Mouse (Mus musculus) kidney, postnatal 4 days (tissue): ENCODE results near the gene Myo1e.

Experiments used
- DNase-seq, 2 experiments: peaks; one replicate each; pipeline ENCODE4 v3.0.0; 2021; ENCODE audit warnings: mixed read lengths in 2 of 2

The Myo1e gene

DNA sequence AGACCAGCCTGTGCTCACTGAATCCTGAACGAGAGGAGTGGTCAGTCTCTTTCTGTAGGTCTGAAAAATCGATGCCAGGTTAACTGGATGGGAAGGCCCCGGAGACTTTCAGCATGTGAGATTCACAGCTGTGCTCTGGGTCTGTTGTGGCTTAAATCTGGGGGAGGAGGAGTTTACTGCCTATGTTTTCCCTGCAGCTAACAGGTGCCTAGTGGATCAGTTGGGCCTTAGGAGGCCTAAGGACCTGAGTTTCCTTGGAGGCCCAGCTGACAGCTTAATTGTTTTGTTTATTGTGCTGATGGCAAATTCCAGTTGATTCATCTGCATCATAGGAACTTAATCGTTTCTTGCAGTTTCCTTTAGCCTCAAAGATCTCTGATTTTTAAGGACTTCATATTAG, 16.0 kb downstream of the Myo1e start:
- DNase-seq = no peak

DNA sequence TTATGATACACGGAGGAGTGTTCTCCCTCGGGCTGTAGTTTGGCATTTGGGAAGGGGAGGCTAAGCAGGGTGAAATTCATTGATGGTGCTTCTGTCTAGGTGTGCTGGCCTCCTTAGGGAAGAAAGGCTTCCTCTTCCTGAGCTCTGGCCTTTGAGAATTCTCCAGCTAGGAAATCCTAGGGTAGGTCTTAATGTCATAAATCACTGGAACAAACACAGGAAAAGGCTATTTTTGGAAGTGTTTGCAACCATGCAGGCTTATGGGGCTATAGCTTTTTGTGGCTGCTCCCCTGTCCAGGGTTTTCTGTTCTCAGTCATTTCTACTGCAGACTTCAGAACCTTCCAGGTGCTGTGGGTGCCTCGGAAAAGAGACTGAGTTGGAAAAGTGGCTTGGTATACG, 16.9 kb downstream of the Myo1e start:
- DNase-seq = no peak

DNA sequence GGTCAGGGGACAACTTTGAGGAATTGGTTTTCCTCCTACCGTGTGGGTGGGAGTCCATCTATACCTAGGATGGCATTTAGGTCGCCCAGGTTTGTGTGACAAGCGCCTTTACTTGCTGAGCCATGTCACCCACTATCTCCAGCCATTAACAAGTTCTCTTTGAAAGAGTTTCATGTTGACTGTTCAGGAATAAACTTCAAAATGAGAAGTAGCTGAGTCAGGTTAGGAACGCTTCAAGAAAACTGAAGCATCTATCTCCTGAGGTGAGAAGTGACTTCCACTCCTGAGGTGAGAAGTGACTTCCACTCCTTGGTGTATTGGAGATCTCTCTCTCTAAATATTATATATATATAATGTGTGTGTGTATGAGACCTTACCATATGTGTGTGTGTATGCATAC, 19.2 kb downstream of the Myo1e start:
- DNase-seq = no peak

DNA sequence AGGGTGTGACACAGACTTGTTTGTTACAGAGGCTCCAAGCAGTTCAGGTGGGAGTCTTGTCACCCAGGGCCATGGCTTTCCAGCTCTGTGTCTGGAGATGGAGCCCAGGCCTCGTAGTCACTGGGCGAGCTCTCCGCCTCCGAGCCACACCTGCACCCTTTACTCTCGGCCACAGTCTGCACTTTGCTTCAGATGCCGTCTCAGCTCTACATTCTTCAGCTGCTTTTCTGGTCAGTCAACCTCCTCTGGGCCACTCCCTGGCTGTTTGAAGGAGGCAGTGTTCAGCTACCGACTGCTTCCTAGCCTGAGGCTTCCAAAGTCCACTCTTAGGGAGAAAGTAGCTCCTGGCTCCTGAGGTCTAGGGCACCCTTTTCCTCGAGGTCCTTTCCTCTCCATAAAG, 22.7 kb downstream of the Myo1e start:
- peak in 1 of 2 experiments; percentile 62 for DNase-seq

DNA sequence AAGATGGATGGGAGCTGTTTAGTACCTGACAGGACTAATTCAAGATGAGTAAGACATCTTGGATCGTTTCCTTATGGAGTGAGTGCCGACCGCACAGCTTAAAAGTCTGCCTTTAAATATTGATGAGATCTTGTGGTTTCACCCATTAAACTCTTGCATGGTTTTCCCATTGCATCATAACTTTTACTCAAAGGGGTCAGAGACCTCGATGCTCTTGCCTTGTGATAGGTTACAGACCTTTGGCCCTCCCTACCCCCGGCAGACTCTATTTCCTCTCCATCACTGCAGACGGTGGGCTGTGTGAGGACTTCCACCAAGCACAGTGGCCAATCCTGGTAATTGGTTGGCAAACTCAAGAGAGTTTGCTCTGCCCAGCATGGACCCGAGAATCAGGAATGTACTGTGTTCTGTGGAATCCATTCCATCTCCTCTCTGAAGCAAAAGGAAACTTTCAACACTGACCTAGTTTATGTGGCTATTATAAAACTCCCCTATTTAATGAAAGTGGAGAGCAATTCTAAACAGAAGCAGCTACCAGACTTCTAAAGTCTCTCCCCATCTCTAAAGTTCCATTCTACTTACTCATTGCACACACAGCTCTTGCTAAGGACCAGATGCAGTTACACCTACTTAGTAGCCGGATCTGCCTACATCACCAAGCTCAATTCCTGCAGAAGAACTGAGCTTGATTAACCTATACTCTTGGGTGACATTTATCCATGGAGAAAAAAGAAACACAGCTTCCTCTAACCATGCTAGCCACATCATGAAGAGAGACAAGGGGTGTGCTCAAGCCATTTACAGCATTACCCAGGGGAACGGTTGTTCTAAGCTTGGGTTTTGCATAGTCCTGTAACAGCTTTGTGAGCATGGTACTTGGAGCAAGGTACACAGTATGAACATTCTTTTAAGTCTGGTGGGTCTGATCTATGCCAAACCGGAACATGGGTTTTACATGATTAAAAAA, 25.2 kb downstream of the Myo1e start:
- DNase-seq = no peak

DNA sequence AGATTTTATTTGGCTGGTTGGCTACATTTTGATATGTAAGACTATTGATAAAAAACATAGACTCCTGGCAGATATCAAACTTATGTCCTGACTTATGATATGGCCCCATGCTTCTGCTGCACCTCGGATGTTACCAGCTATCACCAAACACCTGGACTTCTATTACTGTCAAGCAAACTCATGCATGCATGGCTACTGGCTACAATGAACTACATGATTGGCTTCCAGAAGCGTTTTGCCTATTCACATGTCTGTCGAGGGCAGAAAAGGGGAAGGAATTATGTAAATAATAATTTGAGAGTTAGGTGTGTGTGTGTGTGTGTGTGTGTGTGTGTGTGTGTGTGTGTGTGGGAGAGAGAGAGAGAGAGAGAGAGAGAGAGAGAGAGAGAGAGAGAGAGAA, 30.0 kb downstream of the Myo1e start:
- no peak for DNase-seq

DNA sequence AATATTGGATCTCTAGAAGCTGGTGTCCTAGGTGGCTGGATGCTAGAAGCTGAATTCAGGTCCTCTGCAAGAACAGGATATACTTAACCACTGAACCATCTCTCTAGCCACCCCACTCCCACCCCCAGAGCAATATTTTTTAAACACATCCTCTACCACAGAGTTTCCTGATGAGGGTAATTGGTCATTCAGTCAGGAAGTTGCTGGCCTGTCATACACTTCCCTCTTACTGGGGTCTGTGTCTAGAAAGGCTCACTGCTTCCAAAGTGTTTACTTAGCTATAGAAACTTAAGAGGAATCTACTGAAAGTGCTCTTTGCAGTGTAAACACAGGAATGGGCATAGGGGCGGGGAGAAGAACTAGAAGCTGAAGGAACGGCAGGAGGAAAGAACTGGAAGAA, 30.4 kb downstream of the Myo1e start:
- DNase-seq = no peak

DNA sequence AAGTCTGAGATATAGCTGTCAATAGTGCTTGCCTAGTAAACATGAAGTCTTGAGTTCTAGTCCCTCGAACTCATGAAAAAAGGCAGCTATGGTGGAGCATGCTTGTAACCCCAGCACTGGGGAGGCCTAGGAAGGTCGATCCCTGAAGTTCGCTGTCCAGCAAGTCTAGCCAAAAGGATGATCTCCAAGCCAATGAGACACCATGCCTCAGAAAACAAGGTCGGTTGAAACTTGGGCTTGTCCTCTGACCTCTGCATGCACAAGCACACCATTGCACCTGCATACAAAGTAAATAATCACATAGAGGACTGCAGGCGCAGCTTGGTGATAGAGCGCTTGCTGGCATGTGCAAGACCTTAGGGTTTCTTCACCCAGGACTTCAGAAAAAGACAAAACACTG, 31.2 kb downstream of the Myo1e start:
- DNase-seq = no peak

DNA sequence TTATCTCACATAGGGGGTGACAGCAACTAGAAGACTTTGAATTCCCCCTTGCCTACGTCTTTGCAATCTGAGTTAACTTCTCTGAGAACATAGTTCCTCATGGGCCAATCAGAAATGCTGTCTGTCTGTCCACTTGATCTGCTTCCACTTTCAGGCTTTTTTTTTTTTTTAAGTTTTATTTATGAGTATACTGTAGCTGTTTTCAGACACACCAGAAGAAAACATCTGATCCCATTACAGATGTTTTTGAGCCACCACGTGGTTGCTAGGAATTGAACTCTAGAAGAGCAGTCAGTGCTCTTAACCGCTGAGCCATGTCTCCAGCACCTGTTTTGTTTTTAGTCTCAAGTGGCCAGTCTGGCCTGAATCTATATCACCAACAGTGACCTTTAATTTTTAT, 32.1 kb downstream of the Myo1e start:
- no peak for DNase-seq

DNA sequence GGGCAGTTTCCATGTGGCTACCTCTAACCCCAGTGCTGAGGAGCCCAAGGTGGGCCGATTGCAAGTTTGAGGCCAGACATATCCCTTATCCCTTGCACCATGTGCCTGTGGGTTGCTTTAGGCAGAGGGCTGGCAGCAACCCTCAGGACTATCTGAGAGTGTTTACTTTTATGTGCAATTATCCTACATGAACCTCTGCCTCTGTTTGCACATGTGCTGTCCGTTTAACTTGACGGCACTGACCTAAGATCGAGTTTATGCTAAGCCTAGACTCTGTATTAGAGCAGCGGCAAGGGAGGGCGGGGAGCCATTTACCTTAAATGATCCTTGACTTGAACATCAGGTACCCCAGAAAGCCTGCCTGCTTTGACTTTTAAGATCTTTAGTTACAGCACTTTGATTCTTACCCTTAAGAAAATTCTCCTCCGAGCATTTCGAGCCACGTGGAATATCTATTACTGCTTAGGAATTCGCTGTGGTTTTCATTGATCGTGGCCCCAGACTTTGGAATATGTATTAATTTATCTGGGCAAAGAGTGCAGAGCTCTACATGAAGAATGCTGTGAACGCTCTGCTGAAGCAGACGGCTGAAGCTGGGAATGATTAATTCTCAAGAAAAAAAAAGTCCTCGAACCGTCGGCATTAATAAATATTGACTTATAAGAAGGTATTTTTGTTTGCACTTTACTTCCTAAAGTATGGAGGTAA, 33.7 kb downstream of the Myo1e start:
- DNase-seq = no peak

DNA sequence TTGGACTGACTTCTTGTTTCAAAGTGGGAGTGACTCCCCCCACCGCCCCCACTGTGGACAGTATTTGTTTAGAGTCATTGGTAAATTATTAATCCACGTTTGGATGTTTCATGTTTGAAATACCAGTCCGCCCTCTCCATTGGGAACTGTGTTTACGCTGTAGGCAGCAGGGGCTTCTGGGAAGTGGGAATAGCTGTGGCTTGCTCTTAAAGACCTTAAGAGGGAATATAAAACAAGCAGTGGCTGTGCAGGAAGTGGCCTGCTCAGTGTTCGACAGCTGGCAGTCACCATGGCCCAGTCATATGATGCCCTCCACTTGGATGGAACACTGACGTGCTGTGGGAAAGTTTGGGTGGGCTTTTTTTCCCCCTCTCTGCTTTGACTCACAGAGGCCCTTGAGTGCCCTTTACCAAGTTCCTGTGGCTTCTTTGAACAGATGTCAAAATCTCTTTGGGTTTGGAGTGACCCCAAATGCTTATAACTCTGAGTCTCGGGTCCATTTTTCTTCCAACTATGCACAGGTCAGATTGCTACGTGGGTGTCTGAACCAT, 34.3 kb downstream of the Myo1e start:
- DNase-seq = peak; percentile 46 to 63

DNA sequence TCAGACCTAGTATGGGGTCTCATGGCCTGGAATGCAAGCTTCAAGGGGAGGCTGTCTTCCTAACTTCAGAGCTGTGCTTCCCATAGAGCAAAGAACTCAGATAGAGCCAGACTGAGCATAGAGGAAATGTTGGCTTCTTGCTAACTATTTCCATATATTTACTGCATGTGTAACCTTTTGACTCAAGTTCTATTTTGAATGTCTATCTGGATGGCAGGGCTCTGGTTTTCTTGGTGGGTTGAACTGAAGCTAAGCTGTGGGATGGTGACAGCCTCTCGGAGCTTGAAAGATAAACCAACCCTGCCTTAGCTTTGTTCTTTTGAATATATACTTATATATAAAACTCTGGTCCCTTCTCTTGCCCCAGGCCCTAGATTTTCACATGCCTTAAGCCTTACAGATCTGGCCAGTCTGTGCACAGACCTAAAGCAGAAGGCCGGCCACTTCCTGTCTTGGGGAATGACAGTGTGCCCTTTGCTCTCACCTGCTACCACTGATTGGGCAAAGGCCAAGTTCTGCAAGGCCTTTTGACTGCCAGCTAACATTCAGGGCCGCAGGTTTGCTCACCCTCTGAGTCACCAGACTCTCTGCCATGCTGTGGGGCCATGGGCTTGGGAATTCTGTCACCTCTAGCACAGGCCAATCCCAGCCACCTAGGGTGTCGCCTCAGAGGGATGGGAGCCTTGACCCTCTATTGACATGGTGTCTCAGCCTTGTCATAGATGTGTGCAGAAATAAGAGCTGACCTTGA, 35.1 kb downstream of the Myo1e start:
- DNase-seq = peak in 1 of 2 experiments; percentile 43

DNA sequence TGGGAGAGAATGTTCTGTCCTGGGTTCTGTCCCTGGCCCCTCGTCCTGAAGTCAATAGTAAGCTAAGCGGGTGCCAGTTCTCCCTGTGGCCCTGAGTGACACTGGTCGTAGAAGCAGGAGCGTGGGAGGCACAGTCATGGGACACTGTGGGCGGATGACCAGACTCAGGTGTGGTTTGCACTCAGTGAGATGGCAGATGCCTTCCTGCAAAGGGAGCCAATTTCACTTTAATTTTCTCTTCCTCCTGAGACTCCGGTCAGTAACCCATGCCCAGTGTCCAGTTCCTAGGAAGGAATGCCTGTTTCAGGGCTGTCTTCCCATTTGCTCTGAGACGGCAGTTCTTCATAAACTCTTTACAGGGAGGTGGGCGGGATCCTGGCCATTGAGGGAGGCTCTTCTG, 36.1 kb downstream of the Myo1e start:
- peak in 1 of 2 experiments; percentile 40 for DNase-seq

DNA sequence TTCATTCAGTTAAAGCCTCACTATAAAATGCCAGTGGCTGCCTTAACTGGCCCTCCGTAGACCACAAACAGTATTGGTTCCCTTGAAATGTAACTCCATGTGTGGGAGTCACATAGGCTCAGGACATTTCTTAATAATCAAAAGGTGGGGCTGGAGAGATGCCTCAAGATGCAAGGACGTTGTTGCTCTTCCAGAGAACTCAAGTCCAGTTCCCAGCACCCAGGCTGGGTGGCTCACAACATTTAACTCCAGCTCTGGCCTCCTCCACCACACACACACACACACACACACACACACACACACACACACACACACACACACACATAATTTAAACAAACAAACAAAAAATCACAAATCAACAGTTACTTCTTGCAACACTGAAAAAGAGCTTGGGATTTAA, 36.6 kb downstream of the Myo1e start:
- no peak for DNase-seq

DNA sequence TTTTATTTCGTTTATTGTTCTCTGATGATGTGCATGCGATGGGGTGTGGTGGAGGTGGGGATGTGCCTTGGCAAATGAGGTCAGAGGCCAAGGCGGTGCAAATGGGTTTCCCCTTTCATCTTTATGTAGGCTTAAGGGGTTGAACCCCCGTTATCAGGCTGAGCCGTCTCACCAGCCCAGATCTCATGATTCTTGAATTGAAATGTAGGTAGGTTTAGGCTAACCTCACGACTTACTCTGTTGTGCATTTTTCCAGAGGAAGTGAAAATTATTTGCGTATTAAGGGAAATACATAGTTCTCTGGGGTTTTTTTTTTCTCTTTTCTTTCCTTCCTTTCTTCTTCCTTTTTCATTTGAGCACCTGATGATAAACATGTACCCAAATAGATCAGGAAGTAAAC, 37.0 kb downstream of the Myo1e start:
- DNase-seq = no peak

DNA sequence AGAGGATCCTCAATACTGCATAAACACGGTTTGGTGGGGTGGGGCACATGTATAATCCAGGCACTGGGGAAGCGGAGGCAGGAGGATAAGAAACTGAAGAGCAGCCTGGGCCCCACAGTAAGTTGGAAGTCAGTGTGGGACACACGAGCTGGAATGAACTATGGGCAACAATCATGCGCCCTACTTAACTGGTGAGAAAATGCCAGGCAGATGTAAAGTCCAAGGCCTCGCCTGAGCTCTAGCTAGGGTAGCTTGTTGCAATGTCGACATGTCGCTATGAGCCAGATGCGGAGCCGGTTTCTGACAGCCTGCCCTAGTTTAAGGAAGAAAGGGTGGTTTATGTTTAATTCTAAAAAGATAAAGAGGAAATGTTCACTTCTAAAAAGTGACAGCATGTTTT, 37.9 kb downstream of the Myo1e start:
- DNase-seq = no peak

DNA sequence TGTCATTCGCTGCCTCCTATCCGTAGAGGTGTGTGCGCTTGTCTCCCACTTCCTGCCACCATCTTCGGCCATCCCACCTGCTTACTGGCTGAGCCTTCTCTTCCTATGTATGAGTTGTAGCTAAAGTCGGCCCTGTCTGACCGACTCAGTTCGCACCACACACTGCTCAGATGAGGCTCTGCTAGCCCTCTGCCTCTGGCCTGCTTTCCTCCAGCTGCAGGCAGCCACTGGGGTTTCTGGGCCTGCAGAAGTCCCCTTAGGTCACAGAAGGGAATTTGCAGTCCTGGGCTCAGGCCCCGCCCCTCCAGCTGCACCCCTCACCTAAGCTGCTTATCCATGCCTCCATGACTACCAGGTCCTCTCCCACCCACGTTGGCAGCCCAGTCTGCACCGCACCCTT, 39.3 kb downstream of the Myo1e start:
- no peak for DNase-seq

DNA sequence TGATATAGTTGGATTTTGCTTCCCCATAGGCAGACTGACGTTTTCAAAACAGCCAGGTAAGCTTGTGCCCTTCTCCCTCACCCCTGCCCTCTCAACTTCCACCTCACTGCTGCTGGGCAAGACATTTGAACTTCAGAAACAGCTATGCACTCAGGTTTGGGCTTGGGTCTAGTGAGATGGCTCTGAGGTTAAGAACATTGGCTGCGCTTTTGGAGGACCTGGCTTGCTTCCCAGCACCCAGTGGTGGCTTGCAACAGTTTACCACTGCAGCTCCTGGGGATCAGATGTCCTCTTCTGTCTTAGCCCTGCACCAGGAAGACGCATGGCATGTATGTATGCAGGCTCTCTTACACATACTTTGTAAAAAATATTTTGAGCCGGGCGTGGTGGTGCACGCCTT, 40.9 kb downstream of the Myo1e start:
- no peak for DNase-seq

DNA sequence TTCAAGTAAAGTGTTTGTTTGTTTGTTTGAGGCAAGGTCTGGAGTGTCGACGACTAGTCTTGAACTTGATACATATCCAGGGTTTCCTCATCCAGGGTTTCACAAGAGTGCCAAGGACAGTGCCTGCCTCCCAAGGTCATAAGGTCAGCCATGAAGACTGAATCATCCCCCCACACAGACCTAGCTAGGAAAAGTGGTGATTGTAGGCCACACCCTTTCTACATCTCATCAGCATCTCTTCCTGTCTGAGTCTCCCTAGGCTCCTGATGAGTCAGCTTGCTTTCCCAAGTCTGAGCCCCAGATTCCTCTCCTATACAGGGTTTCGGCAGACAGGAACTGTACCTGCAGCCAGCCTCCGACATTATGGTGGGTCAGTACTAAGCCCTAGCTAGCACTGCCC, 41.7 kb downstream of the Myo1e start:
- DNase-seq = no peak

DNA sequence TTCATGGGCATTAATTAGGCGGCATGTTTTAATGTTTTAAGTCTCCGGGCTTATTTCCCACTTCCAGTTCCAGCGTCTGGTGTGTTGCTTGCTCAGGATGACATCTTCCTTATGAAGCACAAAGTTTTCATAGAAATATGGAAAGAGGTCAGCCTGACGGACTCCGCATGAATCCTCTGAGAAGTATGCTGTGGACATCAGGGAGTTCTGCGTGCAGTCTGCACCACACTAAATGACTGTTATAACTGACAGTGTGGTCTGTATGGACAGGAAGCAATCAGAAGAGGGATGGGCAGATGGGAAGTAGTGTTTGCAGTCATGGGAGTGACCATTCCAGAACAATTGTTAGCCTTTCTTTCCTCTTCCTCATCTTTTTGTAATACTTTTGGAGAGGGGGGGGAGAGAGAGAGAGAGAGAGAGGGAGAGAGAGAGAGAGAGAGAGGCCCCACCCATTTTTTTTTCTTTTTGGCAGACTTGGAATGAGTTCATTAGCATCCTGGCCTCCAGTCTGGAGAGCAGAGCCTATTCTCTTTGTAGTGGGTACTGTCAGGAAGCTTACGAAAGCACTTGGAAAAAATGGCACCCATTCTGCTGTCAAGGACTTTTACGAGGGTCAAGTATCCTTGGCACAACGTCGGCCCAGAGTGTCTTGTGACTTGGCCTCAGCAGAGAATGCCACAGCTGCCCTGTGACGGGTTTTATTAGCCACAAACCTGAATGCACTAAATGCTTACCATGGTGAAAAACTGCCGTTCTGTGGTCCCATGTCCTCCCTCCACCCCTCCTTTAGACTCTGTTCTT, 42.9 kb downstream of the Myo1e start:
- DNase-seq = no peak

DNA sequence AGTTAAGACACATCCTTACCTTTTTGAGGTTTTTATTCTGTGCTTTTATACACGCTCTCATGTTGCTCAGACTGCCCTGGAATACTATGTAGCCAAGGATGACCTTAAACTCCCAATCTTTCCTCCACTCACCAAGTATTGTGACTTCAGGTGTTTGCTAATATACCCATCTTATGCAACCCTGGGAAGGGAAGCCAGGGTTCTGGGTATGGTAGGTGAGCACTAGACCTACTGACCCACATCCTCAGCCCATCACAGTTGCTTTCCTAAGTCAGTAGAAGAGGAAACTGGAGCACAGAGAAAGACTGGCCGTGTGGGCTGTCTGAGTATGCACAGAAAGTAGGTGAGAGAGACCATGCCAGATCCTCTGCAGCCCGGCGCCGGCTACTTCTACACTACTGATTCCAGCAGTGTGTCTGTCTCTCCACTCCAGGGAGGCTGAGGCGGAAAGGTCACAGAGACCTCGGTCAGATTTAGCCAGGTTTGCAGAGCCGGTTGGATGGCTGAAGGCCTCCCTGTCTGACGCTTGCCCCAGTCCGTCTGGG, 44.4 kb downstream of the Myo1e start:
- DNase-seq = no peak

DNA sequence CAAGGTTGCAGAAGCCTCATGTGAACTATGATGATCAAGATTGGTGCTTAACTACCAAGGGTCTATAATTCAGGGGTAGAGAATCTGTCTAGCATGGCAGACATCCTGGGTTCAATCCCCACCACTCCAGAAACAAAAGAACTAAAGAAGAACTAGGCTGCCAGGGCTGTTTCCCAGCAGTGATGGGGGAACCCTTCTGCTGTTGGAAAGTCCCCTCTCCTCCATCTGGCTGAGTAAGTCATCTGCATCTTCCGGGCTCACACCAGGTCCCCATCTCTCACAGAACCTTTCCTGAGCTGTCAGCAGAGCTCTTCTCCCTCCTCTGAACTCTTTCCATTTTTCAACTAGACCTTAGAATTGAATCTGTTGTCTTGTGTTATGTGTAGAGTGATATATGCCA, 45.9 kb downstream of the Myo1e start:
- DNase-seq = no peak
